Mouse (Mus musculus): Measurements from ENCODE around the gene Rassf5. TPM values are rescaled to one million over a fixed set of nuclear protein-coding genes. Genes with fewer than 3 reads are reported as not detected.

The Rassf5 gene
- total RNA-seq, 2 experiments from 2014 or later, result 27.2 to 32.1 TPM

DNA sequence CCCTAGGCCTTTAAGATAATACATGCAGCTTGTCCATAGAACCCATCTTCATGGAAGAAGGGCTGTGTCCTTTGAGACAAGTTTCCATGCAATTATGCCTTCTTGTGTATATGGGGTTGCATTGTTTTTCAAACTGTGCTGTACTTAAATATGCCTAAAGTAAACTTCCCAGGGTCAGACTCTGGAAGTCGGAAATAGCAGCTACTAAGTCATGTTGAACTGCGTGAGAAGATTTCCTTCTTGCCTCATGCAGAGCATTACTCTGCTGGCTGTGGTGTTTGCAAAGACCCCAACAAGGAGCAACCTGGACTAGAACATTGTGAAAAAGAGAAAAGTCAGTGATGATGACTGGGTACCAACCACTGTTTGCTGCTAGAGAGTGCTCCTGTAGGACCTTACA, 21.7 kb downstream of the Rassf5 start:
- intact Hi-C loops (cut with DNase I), result no loop called here
- H3K4me3 ChIP-seq, result no peak overlapping the region
- no peak for DNase-seq (ENCODE audit: extremely low spot score in 1 of 2, low spot score in 2 of 2)
- no peak for TF ChIP-seq CTCF (IDR thresholded peaks at IDR 0.05)
- H3K27ac ChIP-seq, result no peak overlapping the region

DNA sequence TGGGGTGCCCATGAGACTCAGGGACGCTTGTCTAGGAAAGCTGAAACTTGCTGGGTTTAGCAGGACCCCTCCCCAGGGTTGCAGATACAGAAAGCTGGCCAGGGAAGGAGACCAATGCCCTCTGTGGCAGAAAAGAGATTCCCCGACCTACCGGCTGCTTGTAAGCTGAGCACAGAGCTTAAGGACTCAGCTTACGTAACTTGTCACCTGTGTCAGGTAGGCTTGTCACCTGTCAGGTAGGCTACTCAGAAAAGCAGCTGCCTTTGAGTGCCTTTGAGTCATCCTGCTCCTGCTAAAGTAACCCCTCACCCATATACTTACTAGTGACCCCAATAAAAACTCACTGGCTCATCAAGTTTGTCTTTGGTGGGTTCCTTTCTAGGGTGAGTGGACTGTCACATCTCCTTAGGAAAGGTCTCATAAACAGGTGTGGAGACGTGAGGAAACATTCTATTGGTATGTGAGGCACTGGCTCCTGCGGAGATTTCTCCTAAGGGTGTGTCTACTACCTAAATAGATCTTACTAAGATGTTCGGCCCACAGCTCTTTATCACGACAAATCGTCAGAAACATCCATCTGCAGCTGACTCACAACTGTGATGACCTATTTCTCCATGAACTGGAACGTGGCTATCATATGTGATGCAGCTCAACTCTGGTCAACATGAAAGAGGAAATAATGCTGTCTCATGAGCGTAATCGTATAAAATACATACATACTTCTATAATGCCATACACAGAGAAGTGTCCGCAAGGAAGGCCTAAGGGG, 23.1 kb downstream of the Rassf5 start:
- TF ChIP-seq CTCF (IDR thresholded peaks at IDR 0.05), result no peak
- H3K4me3 ChIP-seq, result no peak overlapping the region
- H3K27ac ChIP-seq, result no peak overlapping the region
- intact Hi-C loops (cut with DNase I), result no loop called here
- no peak for DNase-seq (ENCODE audit: extremely low spot score in 1 of 2, low spot score in 2 of 2)

DNA sequence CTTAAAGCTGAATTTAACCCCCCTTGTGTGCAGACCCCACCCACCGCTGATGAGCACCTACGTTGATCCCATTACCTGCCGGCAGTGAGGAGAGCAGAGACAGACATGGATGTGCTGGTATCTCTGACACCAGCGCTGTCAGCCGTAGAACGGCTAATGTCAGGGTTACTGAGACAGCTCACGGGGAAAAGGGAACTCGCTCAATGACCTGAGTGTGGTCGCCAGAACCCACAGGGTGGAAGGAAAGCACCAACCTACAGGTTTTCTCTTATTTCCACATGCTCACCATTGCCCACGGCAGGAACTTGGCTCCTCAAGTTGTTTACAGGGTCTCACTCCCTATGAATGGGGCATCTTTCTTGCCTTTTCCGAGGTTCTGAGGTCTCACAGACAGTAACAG, 26.1 kb downstream of the Rassf5 start:
- intact Hi-C loops (cut with DNase I), result no loop called here
- TF ChIP-seq CTCF (IDR thresholded peaks at IDR 0.05), result no peak
- DNase-seq (ENCODE audit: extremely low spot score in 1 of 2, low spot score in 2 of 2), result no peak
- H3K27ac ChIP-seq, result no peak overlapping the region
- no peak overlapping the region for H3K4me3 ChIP-seq

DNA sequence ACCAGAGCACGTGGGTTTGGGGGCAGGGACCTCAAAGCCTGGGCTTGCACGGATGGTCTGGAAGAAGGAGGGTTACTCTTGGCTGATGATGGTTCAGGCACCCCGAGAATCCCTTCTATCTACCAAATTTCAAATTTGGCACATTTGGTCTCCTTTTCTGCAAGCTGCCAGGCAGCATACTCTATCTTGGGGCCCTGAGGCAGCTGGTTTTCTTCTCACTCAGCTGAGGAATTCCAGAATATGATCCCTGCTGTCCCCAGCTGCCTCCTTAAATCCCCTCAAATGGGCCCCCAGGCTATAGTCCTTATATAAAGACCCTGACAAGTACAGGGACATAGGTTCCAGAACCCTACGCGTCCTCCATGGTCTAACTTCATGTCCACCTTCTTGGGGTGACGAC, 31.7 kb downstream of the Rassf5 start:
- Histone ChIP-seq H3K27ac (peak overlapping the region; percentile 51), H3K4me3 (no peak overlapping the region)
- intact Hi-C loops (cut with DNase I), result no loop called here
- no peak for TF ChIP-seq CTCF (IDR thresholded peaks at IDR 0.05)
- DNase-seq (ENCODE audit: extremely low spot score in 1 of 2, low spot score in 2 of 2), result no peak

DNA sequence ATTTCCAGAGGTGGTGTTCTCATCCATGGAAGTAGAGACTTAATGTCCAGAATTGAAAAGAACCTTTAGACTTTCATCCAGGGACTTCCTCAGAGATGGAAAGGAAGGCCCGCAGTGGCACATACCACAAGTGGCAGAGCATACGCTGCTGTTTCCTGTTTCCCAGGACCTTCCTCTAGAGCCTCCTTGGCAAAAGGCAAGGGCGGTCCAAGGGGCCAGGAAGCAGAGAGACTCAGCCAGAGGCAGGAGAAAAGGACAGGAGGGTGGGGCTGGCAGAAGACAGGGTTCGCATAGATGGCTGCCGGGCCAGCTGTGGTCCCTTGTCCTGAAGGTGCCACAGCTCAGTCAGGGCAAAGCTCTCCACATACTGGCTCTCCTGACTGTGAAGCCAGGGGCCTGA, 32.1 kb downstream of the Rassf5 start:
- no peak for TF ChIP-seq CTCF (IDR thresholded peaks at IDR 0.05)
- intact Hi-C loops (cut with DNase I), result no loop called here
- Histone ChIP-seq H3K27ac (peak overlapping the region; percentile 51), H3K4me3 (no peak overlapping the region)
- DNase-seq (ENCODE audit: extremely low spot score in 1 of 2, low spot score in 2 of 2), result no peak

DNA sequence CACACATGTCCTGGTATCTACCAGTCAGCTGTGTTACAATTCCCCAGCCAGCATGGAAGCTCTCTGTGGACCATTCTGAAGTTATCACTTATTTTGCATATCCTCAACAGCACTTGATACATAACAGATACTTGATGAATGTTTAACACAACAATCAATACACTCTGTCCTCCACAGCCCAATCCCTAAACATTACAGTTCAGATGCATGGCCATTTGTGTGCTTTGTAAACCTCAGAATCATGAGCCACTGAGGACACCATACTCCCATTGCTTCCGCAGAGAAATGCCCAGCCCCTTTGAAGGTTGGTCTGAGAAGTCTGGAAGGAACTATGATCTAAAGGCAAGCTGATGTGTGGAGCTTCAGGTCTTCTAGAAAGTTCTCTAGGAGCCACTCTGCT, 33.4 kb downstream of the Rassf5 start:
- TF ChIP-seq CTCF (IDR thresholded peaks at IDR 0.05), result no peak
- Histone ChIP-seq H3K4me3 (no peak overlapping the region), H3K27ac (no peak overlapping the region)
- intact Hi-C loops (cut with DNase I), result loop anchor here (2.0 kb wide), 1 partner anchor 33 kb away; the partner anchor contains the start of gene Rassf5
- no peak for DNase-seq (ENCODE audit: extremely low spot score in 1 of 2, low spot score in 2 of 2)

DNA sequence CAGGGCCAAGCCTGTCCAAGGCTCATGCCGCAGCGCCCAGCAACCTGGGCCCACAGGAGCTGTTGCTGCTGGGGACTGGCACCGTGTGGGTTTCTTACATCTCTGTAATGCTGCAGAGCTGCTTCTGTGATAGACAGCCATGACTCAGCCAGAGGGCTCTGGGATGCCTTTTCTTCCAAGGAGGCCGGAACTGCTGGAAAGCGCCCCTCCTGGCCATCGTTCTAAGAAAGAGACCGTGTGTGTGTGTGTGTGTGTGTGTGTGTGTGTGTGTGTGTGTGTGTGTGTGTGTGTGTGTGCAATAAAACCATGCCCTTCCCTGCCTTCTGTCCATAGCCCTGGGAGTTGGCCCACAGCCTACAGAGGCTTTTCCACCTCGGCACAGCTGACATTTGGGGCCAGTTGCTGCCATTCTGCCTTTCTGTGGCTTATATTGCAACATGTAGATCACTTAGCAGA, 35.1 kb downstream of the Rassf5 start:
- DNase-seq (ENCODE audit: extremely low spot score in 1 of 2, low spot score in 2 of 2), result peak in 1 of 2 experiments; percentile 36
- intact Hi-C loops (cut with DNase I), result loop anchor here (2.0 kb wide), 1 partner anchor 35 kb away; the partner anchor contains the start of gene Rassf5
- Histone ChIP-seq H3K4me3 (no peak overlapping the region), H3K27ac (peak overlapping the region; percentile 50; the same call in 1 of the 2 replicates)
- no peak for TF ChIP-seq CTCF (IDR thresholded peaks at IDR 0.05)

DNA sequence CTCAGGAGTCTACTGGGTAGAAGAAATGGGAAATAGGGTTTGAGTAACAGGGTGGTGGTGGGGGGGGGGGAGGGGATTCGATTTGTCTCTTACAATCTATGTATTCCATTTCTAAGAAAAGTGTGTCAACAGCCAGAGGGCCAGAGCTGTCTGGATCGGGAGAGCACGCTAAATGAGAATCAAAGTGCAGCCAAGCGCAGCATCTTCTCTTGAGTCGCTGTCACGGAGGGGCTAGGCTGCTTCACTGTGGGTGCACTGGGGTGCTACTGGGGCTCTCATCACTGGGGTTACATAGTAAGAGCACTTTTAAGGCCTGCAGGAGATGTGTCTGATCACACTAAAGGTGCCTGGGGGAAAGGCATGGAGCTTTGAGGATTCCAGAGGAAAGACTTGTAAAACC, 36.3 kb downstream of the Rassf5 start:
- Histone ChIP-seq H3K27ac (no peak overlapping the region), H3K4me3 (no peak overlapping the region)
- no peak for DNase-seq (ENCODE audit: extremely low spot score in 1 of 2, low spot score in 2 of 2)
- no peak for TF ChIP-seq CTCF (IDR thresholded peaks at IDR 0.05)
- intact Hi-C loops (cut with DNase I), result no loop called here

DNA sequence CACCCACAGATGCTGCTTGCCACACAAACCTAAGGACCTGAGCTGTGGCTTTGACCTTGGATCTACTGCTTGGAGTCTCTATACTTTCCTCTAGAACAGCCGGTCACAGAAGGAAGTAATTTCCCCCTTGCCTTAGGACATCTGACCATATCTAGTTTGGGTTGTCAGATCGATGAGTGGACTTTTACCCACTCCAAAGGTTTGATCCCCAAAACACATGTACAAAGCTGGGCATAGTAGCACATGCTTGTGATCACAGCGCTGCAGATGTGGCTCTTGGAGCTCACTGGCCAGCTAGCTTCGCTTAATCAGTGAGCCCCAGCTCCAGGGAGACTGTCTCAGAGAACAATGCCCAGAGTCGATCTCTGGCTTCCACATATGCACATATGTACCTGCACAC, 37.0 kb downstream of the Rassf5 start:
- no peak for TF ChIP-seq CTCF (IDR thresholded peaks at IDR 0.05)
- intact Hi-C loops (cut with DNase I), result no loop called here
- H3K4me3 ChIP-seq, result no peak overlapping the region
- no peak overlapping the region for H3K27ac ChIP-seq
- no peak for DNase-seq (ENCODE audit: extremely low spot score in 1 of 2, low spot score in 2 of 2)

DNA sequence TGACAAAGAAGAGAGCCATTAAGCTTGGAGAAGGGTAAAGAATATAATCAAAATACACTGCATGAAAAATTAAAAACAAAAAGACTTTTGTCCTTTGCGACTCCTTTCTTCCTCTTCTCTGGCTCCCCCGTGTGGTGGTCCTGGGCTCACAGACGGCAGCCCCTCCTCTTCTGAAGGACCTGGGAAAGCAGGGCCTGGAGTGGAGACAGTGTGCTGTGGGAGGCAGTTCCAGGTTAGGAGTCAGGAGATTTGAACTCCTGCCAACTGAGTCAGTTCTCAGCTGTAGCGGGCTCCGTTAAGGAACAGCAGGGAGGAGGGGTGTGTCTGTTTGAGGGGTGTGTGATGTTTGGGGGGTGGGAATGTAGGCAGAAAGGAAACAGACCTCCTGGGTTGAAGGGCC, 37.5 kb downstream of the Rassf5 start:
- peak; percentile 62 for TF ChIP-seq CTCF (IDR thresholded peaks at IDR 0.05)
- intact Hi-C loops (cut with DNase I), result no loop called here
- DNase-seq (ENCODE audit: extremely low spot score in 1 of 2, low spot score in 2 of 2), result peak; percentile 38 to 51
- no peak overlapping the region for H3K27ac ChIP-seq
- no peak overlapping the region for H3K4me3 ChIP-seq

DNA sequence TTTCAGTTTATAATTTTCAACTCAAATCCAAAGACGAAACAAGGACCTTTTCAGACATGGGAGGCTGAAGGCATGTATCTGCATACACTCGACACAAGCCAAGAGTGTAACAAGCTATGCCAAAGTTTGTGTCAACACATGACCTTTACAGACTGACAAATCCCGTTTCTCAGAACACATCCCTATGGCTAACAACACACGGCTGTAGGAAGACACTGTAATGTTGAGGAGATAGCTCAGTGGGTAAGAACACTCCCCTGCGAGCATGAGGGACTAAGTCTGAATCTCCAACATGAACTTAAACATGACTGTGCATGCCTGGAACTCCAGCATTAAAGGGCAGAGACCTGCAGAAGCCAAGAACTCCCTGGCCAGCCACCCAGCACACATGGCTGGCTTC, 38.7 kb downstream of the Rassf5 start:
- TF ChIP-seq CTCF (IDR thresholded peaks at IDR 0.05), result no peak
- H3K27ac ChIP-seq, result no peak overlapping the region
- DNase-seq (ENCODE audit: extremely low spot score in 1 of 2, low spot score in 2 of 2), result no peak
- H3K4me3 ChIP-seq, result no peak overlapping the region
- intact Hi-C loops (cut with DNase I), result no loop called here

DNA sequence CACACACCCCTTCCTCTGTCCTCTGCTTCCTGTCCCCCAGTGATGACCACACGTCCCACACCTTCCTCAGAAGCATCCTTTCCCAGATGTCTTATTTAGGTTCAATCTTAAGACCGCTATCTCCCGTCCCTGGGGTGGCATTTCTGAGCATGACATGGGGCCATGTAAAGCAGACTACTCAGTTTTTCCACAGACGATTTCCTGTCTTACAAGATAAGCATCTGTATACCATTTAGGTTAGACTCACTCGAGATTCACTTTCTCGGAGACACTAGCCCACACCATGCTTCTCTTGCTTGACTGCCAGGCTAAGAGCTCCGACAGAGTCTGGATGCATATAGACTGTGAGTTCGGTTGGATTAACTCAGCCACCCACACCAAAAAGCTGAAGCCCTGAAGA, 40.6 kb downstream of the Rassf5 start:
- H3K4me3 ChIP-seq, result no peak overlapping the region
- intact Hi-C loops (cut with DNase I), result no loop called here
- TF ChIP-seq CTCF (IDR thresholded peaks at IDR 0.05), result no peak
- H3K27ac ChIP-seq, result no peak overlapping the region
- DNase-seq (ENCODE audit: extremely low spot score in 1 of 2, low spot score in 2 of 2), result no peak

DNA sequence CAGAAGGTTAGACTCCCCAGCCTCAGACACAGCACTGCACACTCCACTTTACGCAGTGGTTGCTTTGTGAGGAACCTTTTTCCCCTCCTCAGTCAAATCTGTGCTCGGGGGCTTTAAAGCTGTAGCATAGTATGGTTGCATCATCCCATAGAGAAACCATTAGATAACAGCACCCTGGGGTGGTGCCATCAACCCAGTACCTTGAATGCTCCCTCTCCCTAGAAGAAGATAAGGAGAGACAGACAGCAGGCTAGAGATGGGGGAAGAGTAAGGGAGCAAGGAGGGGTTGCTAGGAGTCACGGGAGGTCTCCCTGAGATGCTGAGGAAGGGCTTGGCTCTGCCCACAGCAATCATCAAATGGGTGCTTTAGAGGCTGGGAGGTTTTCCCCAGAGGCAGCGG, 43.7 kb downstream of the Rassf5 start:
- Histone ChIP-seq H3K4me3 (no peak overlapping the region), H3K27ac (no peak overlapping the region)
- no peak for DNase-seq (ENCODE audit: extremely low spot score in 1 of 2, low spot score in 2 of 2)
- intact Hi-C loops (cut with DNase I), result no loop called here
- TF ChIP-seq CTCF (IDR thresholded peaks at IDR 0.05), result no peak

All from left cerebral cortex, adult 2 months (tissue).